In genomic region chr10:127177719-127178118, GRCm38 (mm10) we compare ENCODE assay signal across 8 mouse cellular contexts. TPM values are rescaled to one million over a fixed set of nuclear protein-coding genes. Genes with fewer than 3 reads are reported as not detected.
DNase-seq lines count a peak whose midpoint lies in the region; ATAC-seq and TF ChIP-seq lines count a peak whose summit lies in the region.

No protein-coding gene starts in this region.

- no peaks in the 10 kb centered on the region for H3K27me3 ChIP-seq in MEL (ENCODE audit: control insufficient read depth in 1 of 2, insufficient read depth in 2 of 2, low read length in 2 of 2)
- H3K27me3 ChIP-seq in heart, embryonic 15.5 days: peaks cover 85% of the 10 kb centered on the region
- peaks cover 11% of the 10 kb centered on the region for H3K27me3 ChIP-seq in kidney, postnatal 0 days (ENCODE audit: insufficient read depth, low read length)
- H3K27me3 ChIP-seq in liver, embryonic 16.5 days (ENCODE audit: control insufficient read depth, insufficient read depth, low read depth, low read length): peaks cover 58% of the 10 kb centered on the region
- peaks cover 58% of the 10 kb centered on the region for H3K27me3 ChIP-seq in neural tube, embryonic 12.5 days (replicated peaks)

- DNase-seq in MEL (ENCODE audit: low read depth, low spot score): no peak
- DNase-seq in c-Kit-positive CD71-positive TER-119-negative erythroid progenitor cells, embryonic 14.5 days (ENCODE audit: low read depth): peak; percentile 74
- DNase-seq in fibroblast of lung, adult 2 months (ENCODE audit: low read depth): peak; percentile 56
- DNase-seq in kidney, postnatal 0 days (ENCODE audit: low spot score): peak; percentile 90
- DNase-seq in thymus, postnatal 36 days: peak; percentile 44 to 54

- no peak overlapping the region for H3K27ac ChIP-seq in MEL (ENCODE audit: control insufficient read depth, low read depth, low read length)
- H3K27ac ChIP-seq in heart, embryonic 15.5 days: no peak overlapping the region
- H3K27ac ChIP-seq in kidney, postnatal 0 days: no peak overlapping the region
- H3K27ac ChIP-seq in liver, embryonic 16.5 days (ENCODE audit: low read length): no peak overlapping the region
- no peak overlapping the region for H3K27ac ChIP-seq in neural tube, embryonic 12.5 days

- peak overlapping the region; percentile 71 for H3K4me2 ChIP-seq in heart, embryonic 15.5 days
- peak overlapping the region; percentile 54 for H3K4me2 ChIP-seq in kidney, postnatal 0 days (ENCODE audit: low read length)
- H3K4me2 ChIP-seq in liver, embryonic 16.5 days (ENCODE audit: low read depth, low read length): peak overlapping the region; percentile 54
- H3K4me2 ChIP-seq in neural tube, embryonic 12.5 days (replicated peaks): peak overlapping the region; percentile 55

- no peaks in the 10 kb centered on the region for H3K79me2 ChIP-seq in MEL (ENCODE audit: control insufficient read depth, insufficient read depth, low read length, poor library complexity)

- H3K4me3 ChIP-seq in MEL (ENCODE audit: control insufficient read depth in 1 of 2, insufficient read depth in 1 of 2, low read depth in 2 of 2, low read length in 2 of 2): no peak overlapping the region
- peak overlapping the region; percentile 41 for H3K4me3 ChIP-seq in heart, embryonic 15.5 days
- peak overlapping the region; percentile 22 for H3K4me3 ChIP-seq in kidney, postnatal 0 days (replicated peaks; ENCODE audit: low read depth, low read length)
- peak overlapping the region; percentile 34 for H3K4me3 ChIP-seq in liver, embryonic 16.5 days (ENCODE audit: low read depth, low read length)
- H3K4me3 ChIP-seq in neural tube, embryonic 12.5 days: peak overlapping the region; percentile 13; the same call in 1 of the 2 replicates

- peak; percentile 20; the same call in 1 of the 2 replicates for ATAC-seq in heart, embryonic 15.5 days (replicated peaks; ENCODE audit: insufficient number of reproducible peaks, insufficient read depth, low FRiP score, low read depth)
- ATAC-seq in kidney, postnatal 0 days (replicated peaks; ENCODE audit: low FRiP score, low read depth): peak; percentile 53
- peak; percentile 28 for ATAC-seq in liver, embryonic 16.5 days (ENCODE audit: low read depth)
- peak; percentile 55 for ATAC-seq in neural tube, embryonic 12.5 days (ENCODE audit: low FRiP score, low read depth)

- no peak for TF ChIP-seq POLR2A in MEL (IDR thresholded peaks at IDR 0.05; ENCODE audit: control insufficient read depth in 1 of 2, insufficient read depth in 1 of 2, low read depth in 1 of 2, low read length in 2 of 2, poor library complexity in 1 of 2)

- no peaks in the 10 kb centered on the region for H3K9me3 ChIP-seq in MEL (replicated peaks; ENCODE audit: insufficient read depth, low read length)
- no peaks in the 10 kb centered on the region for H3K9me3 ChIP-seq in heart, embryonic 15.5 days (replicated peaks)
- no peaks in the 10 kb centered on the region for H3K9me3 ChIP-seq in kidney, postnatal 0 days (replicated peaks; ENCODE audit: low read length)
- H3K9me3 ChIP-seq in liver, embryonic 16.5 days (replicated peaks; ENCODE audit: control insufficient read depth, low read length): no peaks in the 10 kb centered on the region
- H3K9me3 ChIP-seq in neural tube, embryonic 12.5 days: no peaks in the 10 kb centered on the region

- H3K4me1 ChIP-seq in MEL (ENCODE audit: control insufficient read depth in 1 of 2, insufficient read depth in 2 of 2, low read length in 2 of 2): peaks cover 0 to 15% of the 10 kb centered on the region in 2 experiments; a peak in 3 of 4 replicates
- H3K4me1 ChIP-seq in heart, embryonic 15.5 days (replicated peaks): peaks cover 32% of the 10 kb centered on the region
- peaks cover 23% of the 10 kb centered on the region; the same call in 1 of the 2 replicates for H3K4me1 ChIP-seq in kidney, postnatal 0 days (replicated peaks; ENCODE audit: insufficient read depth, low read length)
- peaks cover 21% of the 10 kb centered on the region for H3K4me1 ChIP-seq in liver, embryonic 16.5 days (ENCODE audit: control insufficient read depth, low read depth, low read length)
- H3K4me1 ChIP-seq in neural tube, embryonic 12.5 days: peaks cover 30% of the 10 kb centered on the region

- peak; percentile 41 to 60 (median 52) for TF ChIP-seq CTCF in MEL (IDR thresholded peaks at IDR 0.05 in 2 of 3, conservative IDR thresholded peaks at IDR 0.05 in 1 of 3; ENCODE audit: control insufficient read depth in 1 of 3, insufficient read depth in 1 of 3, low read depth in 2 of 3, low read length in 3 of 3, poor library complexity in 1 of 3, severe bottlenecking in 1 of 3)
- TF ChIP-seq CTCF in kidney, postnatal 0 days (IDR thresholded peaks at IDR 0.05; ENCODE audit: low read depth): peak; percentile 92

- TF ChIP-seq RAD21 in MEL (IDR thresholded peaks at IDR 0.05; ENCODE audit: low read depth, low read length): peak; percentile 35

- no peak for TF ChIP-seq EP300 in MEL (IDR thresholded peaks at IDR 0.05; ENCODE audit: low read depth in 1 of 2, low read length in 2 of 2)

- 2% methylated on average over 23 of the region's 23 CpGs for WGBS in heart, embryonic 15.5 days
- WGBS in kidney, postnatal 0 days: under 1% methylated on average over 23 of the region's 23 CpGs
- WGBS in liver, embryonic 16.5 days (ENCODE audit: insufficient replicate concordance): 1% methylated on average over 23 of the region's 23 CpGs
- under 1% methylated on average over 23 of the region's 23 CpGs for WGBS in neural tube, embryonic 12.5 days

- H3K9ac ChIP-seq in MEL (ENCODE audit: control insufficient read depth, low read depth, low read length, poor library complexity, severe bottlenecking): no peak overlapping the region
- H3K9ac ChIP-seq in heart, embryonic 15.5 days: no peak overlapping the region
- H3K9ac ChIP-seq in kidney, postnatal 0 days (ENCODE audit: low read depth, low read length): no peak overlapping the region
- no peak overlapping the region for H3K9ac ChIP-seq in liver, embryonic 16.5 days (ENCODE audit: low read depth, low read length)
- 0 out of 2 replicates have a peak overlapping the region, but pooled peaks have one; percentile 29 for H3K9ac ChIP-seq in neural tube, embryonic 12.5 days

- H3K36me3 ChIP-seq in MEL (ENCODE audit: control insufficient read depth in 1 of 2, insufficient read depth in 2 of 2, low read length in 2 of 2): peaks cover 0 to 4% of the 10 kb centered on the region in 2 experiments; a peak in 2 of 4 replicates
- H3K36me3 ChIP-seq in heart, embryonic 15.5 days: no peaks in the 10 kb centered on the region
- no peaks in the 10 kb centered on the region for H3K36me3 ChIP-seq in kidney, postnatal 0 days (ENCODE audit: insufficient read depth, low read length)
- no peaks in the 10 kb centered on the region for H3K36me3 ChIP-seq in liver, embryonic 16.5 days (ENCODE audit: control insufficient read depth, insufficient read depth)
- H3K36me3 ChIP-seq in neural tube, embryonic 12.5 days: no peaks in the 10 kb centered on the region

RNA-seq across cellular contexts. Expression of gene Slc26a10, which starts 2.7 kb away (rescaled TPM):
- 0.75 and 1.1 TPM in 2 replicates for total RNA-seq in MEL (2012; rRNA removed)
- polyA plus RNA-seq in MEL (2012; ENCODE audit: insufficient read depth in 1 of 2, insufficient read length in 2 of 2, low read depth in 1 of 2, low replicate concordance in 2 of 2, missing spikeins in 1 of 2): 1 to 10 TPM in 1 of 2 experiments, not detected in 1; 1.3 TPM
- 15.6 and 16.7 TPM in 2 replicates for polyA plus RNA-seq in heart, embryonic 15.5 days (2015; fragmentation: Nextera tagmentation; extraction: Ambion mirVana)
- polyA plus RNA-seq in kidney, postnatal 0 days (2015; fragmentation: Nextera tagmentation; extraction: Ambion mirVana): 2.8 and 3.1 TPM in 2 replicates
- polyA plus RNA-seq in liver, embryonic 16.5 days (2015; fragmentation: Nextera tagmentation; extraction: Ambion mirVana): 2.2 and 2.7 TPM in 2 replicates
- 1.5 and 1.8 TPM in 2 replicates for polyA plus RNA-seq in neural tube, embryonic 12.5 days (2016; fragmentation: Nextera tagmentation; extraction: Ambion mirVana)

RNA-seq across cellular contexts. Expression of gene Arhgef25, which starts 12.2 kb away (rescaled TPM):
- total RNA-seq in MEL (2012; rRNA removed): 16.9 and 18.3 TPM in 2 replicates
- polyA plus RNA-seq in MEL (2012; ENCODE audit: insufficient read depth in 1 of 2, insufficient read length in 2 of 2, low read depth in 1 of 2, low replicate concordance in 2 of 2, missing spikeins in 1 of 2): 10 to 100 TPM in 1 of 2 experiments, not detected in 1; 44.6 TPM
- polyA plus RNA-seq in heart, embryonic 15.5 days (2015; fragmentation: Nextera tagmentation; extraction: Ambion mirVana): 24.7 and 32.5 TPM in 2 replicates
- 27.9 and 29.0 TPM in 2 replicates for polyA plus RNA-seq in kidney, postnatal 0 days (2015; fragmentation: Nextera tagmentation; extraction: Ambion mirVana)
- 4.8 and 5.7 TPM in 2 replicates for polyA plus RNA-seq in liver, embryonic 16.5 days (2015; fragmentation: Nextera tagmentation; extraction: Ambion mirVana)
- polyA plus RNA-seq in neural tube, embryonic 12.5 days (2016; fragmentation: Nextera tagmentation; extraction: Ambion mirVana): 43.3 and 43.6 TPM in 2 replicates

RNA-seq across cellular contexts. Expression of gene B4galnt1, which starts 12.7 kb away (rescaled TPM):
- 23.7 and 24.6 TPM in 2 replicates for total RNA-seq in MEL (2012; rRNA removed)
- 10 to 100 TPM; 65.8 to 66.0 TPM for polyA plus RNA-seq in MEL (2012; ENCODE audit: insufficient read depth in 1 of 2, insufficient read length in 2 of 2, low read depth in 1 of 2, low replicate concordance in 2 of 2, missing spikeins in 1 of 2)
- 1.5 and 5.7 TPM in 2 replicates for polyA plus RNA-seq in heart, embryonic 15.5 days (2015; fragmentation: Nextera tagmentation; extraction: Ambion mirVana)
- polyA plus RNA-seq in kidney, postnatal 0 days (2015; fragmentation: Nextera tagmentation; extraction: Ambion mirVana): 15.0 and 16.4 TPM in 2 replicates
- polyA plus RNA-seq in liver, embryonic 16.5 days (2015; fragmentation: Nextera tagmentation; extraction: Ambion mirVana): 18.7 and 24.3 TPM in 2 replicates
- polyA plus RNA-seq in neural tube, embryonic 12.5 days (2016; fragmentation: Nextera tagmentation; extraction: Ambion mirVana): 29.2 and 31.5 TPM in 2 replicates

RNA-seq across cellular contexts. Expression of gene Dtx3, which starts 17.8 kb away (rescaled TPM):
- total RNA-seq in MEL (2012; rRNA removed): 24.1 and 30.5 TPM in 2 replicates
- 100 to 1,000 TPM in 1 of 2 experiments, not detected in 1; 107 TPM for polyA plus RNA-seq in MEL (2012; ENCODE audit: insufficient read depth in 1 of 2, insufficient read length in 2 of 2, low read depth in 1 of 2, low replicate concordance in 2 of 2, missing spikeins in 1 of 2)
- 63.5 and 86.0 TPM in 2 replicates for polyA plus RNA-seq in heart, embryonic 15.5 days (2015; fragmentation: Nextera tagmentation; extraction: Ambion mirVana)
- 83.3 and 85.1 TPM in 2 replicates for polyA plus RNA-seq in kidney, postnatal 0 days (2015; fragmentation: Nextera tagmentation; extraction: Ambion mirVana)
- polyA plus RNA-seq in liver, embryonic 16.5 days (2015; fragmentation: Nextera tagmentation; extraction: Ambion mirVana): 13.4 and 14.8 TPM in 2 replicates
- 189 and 199 TPM in 2 replicates for polyA plus RNA-seq in neural tube, embryonic 12.5 days (2016; fragmentation: Nextera tagmentation; extraction: Ambion mirVana)

RNA-seq across cellular contexts. Expression of gene Pip4k2c, which starts 33.7 kb away (rescaled TPM):
- 31.1 and 31.9 TPM in 2 replicates for total RNA-seq in MEL (2012; rRNA removed)
- polyA plus RNA-seq in MEL (2012; ENCODE audit: insufficient read depth in 1 of 2, insufficient read length in 2 of 2, low read depth in 1 of 2, low replicate concordance in 2 of 2, missing spikeins in 1 of 2): 10 to 100 TPM in 1 of 2 experiments, not detected in 1; 58.2 TPM
- 23.2 and 27.0 TPM in 2 replicates for polyA plus RNA-seq in heart, embryonic 15.5 days (2015; fragmentation: Nextera tagmentation; extraction: Ambion mirVana)
- polyA plus RNA-seq in kidney, postnatal 0 days (2015; fragmentation: Nextera tagmentation; extraction: Ambion mirVana): 45.0 and 50.1 TPM in 2 replicates
- 39.1 and 40.1 TPM in 2 replicates for polyA plus RNA-seq in liver, embryonic 16.5 days (2015; fragmentation: Nextera tagmentation; extraction: Ambion mirVana)
- polyA plus RNA-seq in neural tube, embryonic 12.5 days (2016; fragmentation: Nextera tagmentation; extraction: Ambion mirVana): 22.0 and 22.4 TPM in 2 replicates

Comparison
In these comparisons a context has a peak if more than half of its experiments do, and no peak if none do; other contexts are left out.
1. H3K4me3 ChIP-seq: peak in heart, embryonic 15.5 days (single experiment), kidney, postnatal 0 days (single experiment), liver, embryonic 16.5 days (single experiment) and neural tube, embryonic 12.5 days (single experiment); none in MEL (0 of 2).
2. Peak in every context shown above with its lines, with median percentiles within 50 percentile points of each other: ATAC-seq and H3K4me2 ChIP-seq.